Mouse (Mus musculus) heart, embryonic 12.5 days (tissue): ENCODE measurements around the gene St3gal6. TPM values are rescaled to one million over a fixed set of nuclear protein-coding genes. Genes with fewer than 3 reads are reported as not detected.

Experiments used
- ATAC-seq: fragments of 200-750 bp; cut with Nextera tagmentation; 2 replicates; pipeline ENCODE4 v1.8.0; 2017; ENCODE audit warnings: moderate TSS enrichment, moderate library complexity; ENCODE audit not compliant: insufficient number of reproducible peaks, low FRiP score
- H3K27ac ChIP-seq: fragments of 300-500 bp; sonication (generic); 2 replicates; pipeline ENCODE4 v1.5.1; 2016; ENCODE audit warnings: mild to moderate bottlenecking, moderate library complexity; ENCODE audit not compliant: poor library complexity, severe bottlenecking
- H3K27me3 ChIP-seq: fragments of 300-500 bp; sonication (generic); replicated peaks from 2 replicates; pipeline ENCODE4 v1.6.1; 2016; ENCODE audit warnings: mild to moderate bottlenecking, moderate library complexity
- H3K36me3 ChIP-seq: fragments of 300-500 bp; sonication (generic); 2 replicates; pipeline ENCODE4 v1.6.1; 2016; ENCODE audit warnings: mild to moderate bottlenecking, moderate library complexity
- H3K4me1 ChIP-seq: fragments of 300-500 bp; sonication (generic); replicated peaks from 2 replicates; pipeline ENCODE4 v1.6.1; 2016; ENCODE audit warnings: mild to moderate bottlenecking
- H3K4me2 ChIP-seq: fragments of 300-500 bp; sonication (generic); 2 replicates; pipeline ENCODE4 v1.6.1; 2016; ENCODE audit warnings: mild to moderate bottlenecking, moderate library complexity
- H3K4me3 ChIP-seq: fragments of 300-500 bp; sonication (generic); 2 replicates; pipeline ENCODE4 v1.5.1; 2016; ENCODE audit warnings: mild to moderate bottlenecking
- H3K9ac ChIP-seq: fragments of 300-500 bp; sonication (generic); 2 replicates; pipeline ENCODE4 v1.6.1; 2016; ENCODE audit warnings: mild to moderate bottlenecking, moderate library complexity
- H3K9me3 ChIP-seq: fragments of 300-500 bp; sonication (generic); replicated peaks from 2 replicates; pipeline ENCODE4 v1.6.1; 2016; ENCODE audit warnings: mild to moderate bottlenecking, moderate library complexity
- WGBS: fragments of 180-500 bp; shearing (Covaris S2); methylation state at CpG from one replicate; pipeline ENCODE4 v1.1.7; 2016; 5-methylcytosine and 5-hydroxymethylcytosine counted together
- polyA plus RNA-seq: library from polyadenylated mRNA; unstranded; fragments of >200 nt; fragmentation: Nextera tagmentation; extraction: Ambion mirVana; gene quantifications from 2 replicates; pipeline ENCODE4 v1.2.1, GENCODE M21; 2016

Gene St3gal6
- polyA plus RNA-seq = 15.9 and 18.2 TPM in 2 replicates

DNA sequence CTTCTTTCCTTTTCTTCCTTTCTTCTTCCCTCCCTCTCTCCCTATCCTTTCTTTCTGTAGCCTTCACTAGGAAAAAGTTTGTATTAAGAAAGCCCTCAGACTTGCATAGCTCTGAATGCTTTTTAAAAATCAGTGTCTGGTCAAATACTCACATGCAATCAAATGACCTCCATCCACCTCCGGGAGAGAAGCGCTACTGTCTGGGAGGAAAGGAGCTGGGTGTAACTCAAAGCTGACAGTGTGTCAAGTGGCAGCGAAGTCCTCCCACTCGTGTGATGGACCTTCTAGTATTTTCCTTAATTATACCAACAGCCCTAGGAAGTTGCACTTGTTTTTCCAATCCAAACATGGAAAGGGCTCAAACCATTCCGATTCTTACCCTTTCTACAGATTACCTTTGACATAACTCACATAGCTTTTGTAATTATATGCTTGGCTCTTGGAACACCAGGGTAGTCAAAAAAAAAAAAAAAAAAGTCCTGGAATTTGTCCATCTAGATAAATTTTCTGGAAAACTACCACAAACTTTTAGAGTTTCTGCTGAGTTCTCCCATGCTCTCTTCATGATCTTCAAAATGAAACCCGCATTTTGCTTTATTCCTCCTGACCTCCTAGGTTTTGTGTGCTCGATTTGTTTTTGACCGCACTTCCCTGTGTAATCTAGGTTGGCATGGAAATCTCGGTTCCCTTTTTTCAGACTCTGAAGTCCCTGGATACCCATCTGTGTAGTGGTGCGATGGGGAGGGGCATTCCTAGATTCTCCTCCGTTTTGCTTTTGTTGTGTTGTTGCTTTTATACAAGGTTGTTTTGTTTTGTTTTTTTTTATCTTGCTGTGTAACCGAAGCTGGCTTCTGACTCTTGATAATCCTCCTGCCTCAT lies at the start of gene St3gal6:
Gene St3gal6, minus strand, starts transcription at position 272 of the 879 bp plus-strand sequence.
- Histone ChIP-seq H3K9me3 (no peaks in the 10 kb centered on the region), H3K27me3 (no peaks in the 10 kb centered on the region), H3K4me3 (peak within 1 kb of the TSS; percentile 72), H3K4me2 (peak within 1 kb of the TSS; percentile 79), H3K36me3 (no peaks in the 10 kb centered on the region), H3K4me1 (peaks cover 15% of the 10 kb centered on the region), H3K27ac (peak within 1 kb of the TSS; percentile 82), H3K9ac (peak within 1 kb of the TSS; percentile 84)
- no peak for ATAC-seq
- 76% methylated on average over 12 of the region's 12 CpGs for WGBS

DNA sequence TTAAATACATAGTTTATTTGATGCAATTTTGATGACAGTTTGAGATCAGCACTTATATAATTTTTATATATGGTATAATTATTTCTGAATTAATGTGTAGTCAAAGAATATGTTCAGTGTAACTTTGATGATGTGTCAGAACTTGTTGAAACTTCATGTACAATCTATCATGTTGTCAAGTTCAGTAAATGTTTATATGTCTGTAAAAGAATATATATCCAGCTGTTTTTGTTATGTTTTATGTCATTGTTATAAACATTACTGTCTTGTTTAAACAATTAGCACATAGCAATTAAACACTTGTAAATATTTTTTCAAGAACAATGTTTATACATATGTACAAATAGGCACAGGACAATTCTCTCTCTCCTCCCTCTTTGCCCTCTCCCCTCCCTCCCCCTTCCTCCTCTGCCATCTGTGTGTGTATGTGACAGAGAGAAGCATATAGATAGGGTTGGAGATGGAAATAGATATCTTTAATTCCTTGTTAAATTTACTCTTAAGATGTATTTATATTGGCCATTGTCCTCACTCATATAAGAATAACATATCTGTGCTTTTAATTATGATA lies 46.7 kb upstream of the St3gal6 start:
- no peak overlapping the region for H3K27ac ChIP-seq
- H3K36me3 ChIP-seq = no peaks in the 10 kb centered on the region
- H3K9me3 ChIP-seq = no peaks in the 10 kb centered on the region
- no peak overlapping the region for H3K4me2 ChIP-seq
- no peaks in the 10 kb centered on the region for H3K4me1 ChIP-seq
- no peak overlapping the region for H3K9ac ChIP-seq
- H3K27me3 ChIP-seq = no peaks in the 10 kb centered on the region
- no peak for ATAC-seq
- H3K4me3 ChIP-seq = no peak overlapping the region

DNA sequence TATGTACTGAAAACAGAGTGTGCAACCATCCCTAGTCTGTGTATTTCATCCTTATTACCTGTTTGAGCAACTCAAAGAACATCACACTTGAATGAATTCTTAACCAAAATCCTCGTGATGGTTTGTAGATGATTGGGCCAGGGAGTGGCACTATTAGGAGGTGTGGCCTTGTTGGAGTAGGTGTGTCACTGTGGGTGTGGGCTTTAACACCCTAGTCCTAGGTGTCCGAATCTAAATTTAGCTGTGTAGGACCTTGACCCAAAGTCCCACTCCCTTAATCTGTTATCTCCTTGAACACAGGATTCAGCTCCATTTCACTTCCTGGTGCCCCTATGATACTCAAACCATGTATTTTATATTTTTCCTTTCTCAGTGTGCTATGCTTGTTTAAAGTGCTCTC lies 37.2 kb upstream of the St3gal6 start:
- Histone ChIP-seq H3K4me3 (no peak overlapping the region), H3K27me3 (no peaks in the 10 kb centered on the region), H3K36me3 (no peaks in the 10 kb centered on the region), H3K9me3 (no peaks in the 10 kb centered on the region), H3K4me2 (no peak overlapping the region), H3K9ac (no peak overlapping the region), H3K27ac (no peak overlapping the region), H3K4me1 (0 out of 2 replicates have a peak, but pooled peaks cover 4% of the 10 kb centered on the region)
- WGBS = 76% methylated on average over 2 of the region's 2 CpGs
- ATAC-seq = no peak

DNA sequence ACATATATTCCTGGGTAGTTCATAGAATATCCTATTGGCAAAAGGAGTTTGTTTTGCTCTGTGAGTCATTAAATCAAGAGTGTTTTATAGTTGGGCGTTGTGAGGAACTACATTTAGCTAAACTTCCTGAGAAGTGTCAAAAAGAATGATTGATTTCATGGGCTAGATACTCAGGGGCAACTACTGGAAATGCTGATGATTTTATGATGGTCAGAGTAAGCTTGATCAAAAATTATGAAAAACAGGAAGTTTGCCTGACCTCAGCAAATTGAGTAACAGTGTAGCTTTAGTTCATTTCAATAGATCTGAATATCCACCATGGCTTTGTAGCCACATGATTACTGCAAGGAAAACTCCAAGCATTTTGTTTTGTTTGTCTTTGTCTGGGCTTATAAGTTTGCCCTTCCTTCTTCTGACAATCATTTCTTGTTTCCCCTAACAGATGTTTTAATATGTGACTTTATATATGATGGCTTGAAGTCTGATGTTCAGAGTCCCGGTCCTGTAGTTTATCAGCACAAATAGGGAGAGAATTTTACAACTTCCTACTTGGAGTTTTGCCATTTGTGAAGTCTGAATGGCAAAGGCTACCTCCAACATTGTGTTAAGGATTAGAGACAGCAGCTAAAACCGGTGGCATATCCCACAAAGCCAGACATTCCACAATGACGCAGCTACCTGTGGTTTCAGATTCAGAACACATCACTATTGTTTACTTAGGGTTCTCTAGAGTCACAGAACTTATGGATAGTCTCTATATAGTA lies 32.2 kb upstream of the St3gal6 start:
- no peak overlapping the region for H3K4me3 ChIP-seq
- ATAC-seq = no peak
- no peak overlapping the region for H3K9ac ChIP-seq
- no peaks in the 10 kb centered on the region for H3K27me3 ChIP-seq
- no peak overlapping the region for H3K4me2 ChIP-seq
- H3K36me3 ChIP-seq = no peaks in the 10 kb centered on the region
- WGBS = 62% methylated on average over 4 of the region's 4 CpGs
- H3K9me3 ChIP-seq = no peaks in the 10 kb centered on the region
- no peak overlapping the region for H3K27ac ChIP-seq
- 0 out of 2 replicates have a peak, but pooled peaks cover 4% of the 10 kb centered on the region for H3K4me1 ChIP-seq

DNA sequence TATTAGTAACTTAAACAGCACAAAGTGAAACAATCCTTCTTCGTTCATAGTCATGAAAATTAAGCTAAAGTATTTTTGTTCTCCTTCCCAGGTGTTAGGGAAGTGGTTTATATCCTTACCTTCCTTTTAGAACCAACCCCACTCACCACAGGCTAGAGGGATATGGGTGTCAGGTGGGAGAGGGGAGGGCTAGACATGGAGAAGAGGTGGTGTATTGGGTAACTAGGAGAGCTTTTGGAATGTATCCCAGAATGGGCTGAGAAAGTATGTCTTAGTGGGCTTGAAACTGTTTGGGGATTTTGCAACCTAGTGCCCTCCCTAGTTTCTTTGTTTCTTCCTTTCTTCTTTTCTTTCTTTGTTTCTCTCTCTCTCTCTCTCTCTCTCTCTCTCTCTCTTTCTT lies 30.6 kb upstream of the St3gal6 start:
- H3K4me3 ChIP-seq = no peak overlapping the region
- no peak overlapping the region for H3K4me2 ChIP-seq
- no peaks in the 10 kb centered on the region for H3K4me1 ChIP-seq
- H3K9ac ChIP-seq = no peak overlapping the region
- H3K27ac ChIP-seq = no peak overlapping the region
- H3K36me3 ChIP-seq = no peaks in the 10 kb centered on the region
- WGBS = 81% methylated on average over 1 of the region's 1 CpGs
- H3K27me3 ChIP-seq = no peaks in the 10 kb centered on the region
- no peaks in the 10 kb centered on the region for H3K9me3 ChIP-seq
- no peak for ATAC-seq

DNA sequence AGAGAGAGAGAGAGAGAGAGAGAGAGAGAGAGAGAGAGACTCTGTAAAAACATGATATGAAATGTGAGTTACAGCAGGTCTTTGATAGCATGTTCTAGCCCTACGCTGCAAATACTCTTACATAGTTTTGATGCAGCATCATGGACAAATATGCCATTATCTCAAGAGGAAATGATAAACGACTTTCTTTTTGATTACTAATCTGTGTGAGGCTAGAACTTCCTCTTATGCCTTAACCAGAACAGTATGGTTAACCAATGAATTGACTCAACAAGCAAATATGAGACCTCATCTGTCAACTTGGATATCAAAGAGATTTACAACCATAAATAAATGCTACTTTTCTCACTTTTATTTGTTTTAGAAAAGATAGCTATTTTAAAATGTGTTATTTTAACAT lies 24.0 kb upstream of the St3gal6 start:
- H3K4me1 ChIP-seq = peaks cover 17% of the 10 kb centered on the region
- H3K27me3 ChIP-seq = no peaks in the 10 kb centered on the region
- no peak overlapping the region for H3K4me3 ChIP-seq
- WGBS = 38% methylated on average over 2 of the region's 2 CpGs
- no peak overlapping the region for H3K27ac ChIP-seq
- no peak overlapping the region for H3K4me2 ChIP-seq
- no peak overlapping the region for H3K9ac ChIP-seq
- H3K36me3 ChIP-seq = no peaks in the 10 kb centered on the region
- no peaks in the 10 kb centered on the region for H3K9me3 ChIP-seq
- no peak for ATAC-seq

DNA sequence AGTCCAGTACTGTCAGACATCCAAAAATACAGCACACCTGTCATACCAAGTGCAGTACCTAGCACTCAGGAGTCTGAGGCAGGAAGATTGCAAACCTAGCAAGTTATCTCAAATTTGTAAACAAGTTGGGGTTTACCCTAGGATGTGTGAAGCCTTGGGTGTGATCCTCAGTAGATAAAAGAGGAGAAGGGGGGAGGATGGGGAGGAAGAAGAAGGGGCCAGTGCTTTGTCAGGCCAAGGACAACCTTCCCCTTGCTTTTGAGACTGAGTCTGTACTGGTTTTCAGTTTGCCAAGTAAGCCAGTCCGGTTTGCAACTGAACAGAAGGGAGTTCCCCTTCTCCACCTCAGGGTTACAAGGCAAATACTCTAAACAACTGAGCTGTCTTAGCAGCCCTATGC lies 22.1 kb upstream of the St3gal6 start:
- Histone ChIP-seq H3K4me1 (peaks cover 26% of the 10 kb centered on the region), H3K4me2 (no peak overlapping the region), H3K27ac (no peak overlapping the region), H3K4me3 (no peak overlapping the region), H3K9ac (no peak overlapping the region), H3K36me3 (no peaks in the 10 kb centered on the region), H3K27me3 (no peaks in the 10 kb centered on the region), H3K9me3 (no peaks in the 10 kb centered on the region)
- no peak for ATAC-seq
- WGBS = 62% methylated on average over 1 of the region's 1 CpGs

DNA sequence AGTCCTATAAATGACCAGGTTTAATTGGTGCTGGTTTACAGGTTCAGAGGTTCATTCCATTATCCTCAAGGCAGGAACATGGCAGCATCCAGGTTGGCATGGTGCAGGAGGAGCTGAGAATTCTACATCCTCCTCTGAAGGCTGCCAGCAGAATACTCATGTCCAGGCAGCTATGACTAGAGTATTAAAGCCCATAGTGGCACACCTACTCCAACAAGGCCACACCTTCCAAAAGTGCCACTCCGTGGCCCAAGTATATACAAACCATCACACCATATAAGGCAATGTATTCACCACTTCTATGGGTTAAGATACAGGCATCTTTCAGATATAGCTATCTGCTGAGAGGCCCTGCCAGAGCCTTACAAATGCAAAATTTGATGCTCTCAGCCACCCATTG lies 15.4 kb upstream of the St3gal6 start:
- H3K9ac ChIP-seq = no peak overlapping the region
- H3K4me3 ChIP-seq = no peak overlapping the region
- no peak overlapping the region for H3K4me2 ChIP-seq
- no peaks in the 10 kb centered on the region for H3K9me3 ChIP-seq
- H3K27me3 ChIP-seq = no peaks in the 10 kb centered on the region
- no peak for ATAC-seq
- H3K36me3 ChIP-seq = no peaks in the 10 kb centered on the region
- H3K4me1 ChIP-seq = peaks cover 35% of the 10 kb centered on the region
- 88% methylated on average over 1 of the region's 1 CpGs for WGBS
- 0 out of 2 replicates have a peak overlapping the region, but pooled peaks have one; percentile 26 for H3K27ac ChIP-seq

DNA sequence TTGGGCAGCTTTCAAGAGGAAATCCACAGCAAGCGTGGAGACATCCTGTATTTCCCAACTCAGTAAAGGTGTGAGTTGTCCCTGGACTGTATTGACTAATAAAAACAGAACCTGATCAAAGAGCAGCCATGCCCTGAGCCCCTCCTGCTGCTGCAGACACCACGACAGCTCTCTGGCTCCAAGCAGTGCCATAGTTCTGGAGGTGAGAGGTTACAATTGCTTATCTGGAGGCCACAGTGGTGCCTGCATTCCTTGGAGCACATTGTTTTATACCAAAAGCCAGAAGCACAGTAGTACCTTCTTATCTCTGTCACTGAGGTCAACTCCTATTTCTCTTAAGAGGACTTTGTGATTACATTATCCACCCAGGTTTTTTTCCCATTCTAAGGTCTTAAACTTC lies 15.0 kb upstream of the St3gal6 start:
- H3K36me3 ChIP-seq = no peaks in the 10 kb centered on the region
- no peak overlapping the region for H3K4me2 ChIP-seq
- H3K27ac ChIP-seq = peak overlapping the region; percentile 26; the same call in 1 of the 2 replicates
- H3K4me3 ChIP-seq = no peak overlapping the region
- peak; percentile 62; the same call in 1 of the 2 replicates for ATAC-seq
- 20% methylated on average over 2 of the region's 2 CpGs for WGBS
- H3K27me3 ChIP-seq = no peaks in the 10 kb centered on the region
- H3K9me3 ChIP-seq = no peaks in the 10 kb centered on the region
- peaks cover 32% of the 10 kb centered on the region for H3K4me1 ChIP-seq
- no peak overlapping the region for H3K9ac ChIP-seq

DNA sequence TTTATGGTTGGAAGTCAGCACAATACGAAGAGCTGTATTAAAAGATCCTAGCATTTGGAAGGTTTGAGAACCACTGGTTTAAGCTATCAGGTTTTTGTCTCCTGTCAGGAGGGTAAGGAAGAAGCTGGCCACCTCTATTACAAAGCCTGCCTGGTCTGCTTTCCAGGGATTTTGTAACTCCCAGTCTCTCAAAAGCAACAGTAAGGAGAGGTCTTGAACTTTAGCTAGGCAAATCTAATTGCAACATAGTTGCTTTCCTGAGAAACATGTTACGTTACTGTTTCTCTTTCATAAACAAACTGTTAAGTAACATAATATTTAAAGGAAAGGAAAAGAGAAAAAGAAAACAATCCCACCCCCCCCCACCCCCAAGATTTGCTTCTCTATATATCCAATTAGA lies 12.0 kb upstream of the St3gal6 start:
- no peaks in the 10 kb centered on the region for H3K27me3 ChIP-seq
- no peak for ATAC-seq
- WGBS = 78% methylated on average over 2 of the region's 2 CpGs
- peaks cover 16% of the 10 kb centered on the region for H3K4me1 ChIP-seq
- H3K9me3 ChIP-seq = no peaks in the 10 kb centered on the region
- H3K36me3 ChIP-seq = no peaks in the 10 kb centered on the region
- H3K9ac ChIP-seq = no peak overlapping the region
- no peak overlapping the region for H3K27ac ChIP-seq
- no peak overlapping the region for H3K4me3 ChIP-seq
- no peak overlapping the region for H3K4me2 ChIP-seq

DNA sequence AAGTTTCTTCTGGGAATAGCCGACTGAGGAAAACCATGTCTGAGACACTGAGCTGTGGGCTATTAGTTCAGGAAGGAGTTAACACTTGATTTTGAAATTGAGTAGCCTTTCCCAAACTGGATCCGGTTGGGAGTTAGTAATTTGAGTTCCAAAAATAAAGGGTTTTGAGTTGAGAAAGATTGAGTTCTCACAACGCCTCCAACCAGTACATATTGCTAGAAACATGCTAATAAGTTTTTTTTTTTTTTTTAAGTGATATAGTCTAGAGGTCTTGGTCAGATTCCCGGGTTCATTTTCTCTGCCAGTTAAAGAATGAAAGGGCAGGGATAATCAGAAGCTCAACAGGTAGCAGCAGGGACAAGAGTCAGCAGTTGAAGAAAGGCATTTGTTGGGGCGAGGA lies 11.2 kb upstream of the St3gal6 start:
- Histone ChIP-seq H3K36me3 (no peaks in the 10 kb centered on the region), H3K27me3 (no peaks in the 10 kb centered on the region), H3K27ac (no peak overlapping the region), H3K4me1 (peaks cover 16% of the 10 kb centered on the region), H3K9ac (no peak overlapping the region), H3K9me3 (no peaks in the 10 kb centered on the region), H3K4me3 (no peak overlapping the region), H3K4me2 (no peak overlapping the region)
- ATAC-seq = no peak
- WGBS = 70% methylated on average over 5 of the region's 5 CpGs
